Mouse (Mus musculus) midbrain, embryonic 16.5 days (tissue): ENCODE results near the gene Tpcn1. TPM values are rescaled to one million over a fixed set of nuclear protein-coding genes. Genes with fewer than 3 reads are reported as not detected.

Experiments used
- ATAC-seq: fragments of 200-750 bp; cut with Nextera tagmentation; 2 replicates; pipeline ENCODE4 v1.8.0; 2017; ENCODE audit warnings: moderate TSS enrichment
- H3K27ac ChIP-seq: fragments of 300-500 bp; sonication (generic); 2 replicates; pipeline ENCODE4 v1.5.1; 2014; ENCODE audit warnings: mild to moderate bottlenecking, low read length, mixed read lengths
- H3K27me3 ChIP-seq: fragments of 300-500 bp; sonication (generic); 2 replicates; pipeline ENCODE4 v1.6.1; 2014; ENCODE audit warnings: low read depth, low read length, mixed read lengths; ENCODE audit not compliant: control insufficient read depth, insufficient read depth
- H3K36me3 ChIP-seq: fragments of 300-500 bp; sonication (generic); 2 replicates; pipeline ENCODE4 v1.6.1; 2014; ENCODE audit warnings: mild to moderate bottlenecking, low read length, moderate library complexity, mixed read lengths; ENCODE audit not compliant: control insufficient read depth, insufficient read depth
- H3K4me1 ChIP-seq: fragments of 300-500 bp; sonication (generic); 2 replicates; pipeline ENCODE4 v1.6.1; 2014; ENCODE audit warnings: mild to moderate bottlenecking, low read length, mixed read lengths; ENCODE audit not compliant: control insufficient read depth, insufficient read depth
- H3K4me2 ChIP-seq: fragments of 300-500 bp; sonication (generic); 2 replicates; pipeline ENCODE4 v1.6.1; 2014; ENCODE audit warnings: mild to moderate bottlenecking, low read length, mixed read lengths
- H3K4me3 ChIP-seq: fragments of 300-500 bp; sonication (generic); 2 replicates; pipeline ENCODE4 v1.5.1; 2014; ENCODE audit warnings: low read depth, mild to moderate bottlenecking, low read length, moderate library complexity, mixed read lengths
- H3K9ac ChIP-seq: fragments of 300-500 bp; sonication (generic); 2 replicates; pipeline ENCODE4 v1.6.1; 2014; ENCODE audit warnings: low read depth, low read length, mixed read lengths
- H3K9me3 ChIP-seq: fragments of 300-500 bp; sonication (generic); replicated peaks from 2 replicates; pipeline ENCODE4 v1.6.1; 2014; ENCODE audit warnings: mild to moderate bottlenecking, low read length, mixed read lengths; ENCODE audit not compliant: control insufficient read depth, poor library complexity, severe bottlenecking
- WGBS: fragments of 180-500 bp; shearing (Covaris S2); extraction: QIAGEN DNeasy Blood & Tissue Kit; methylation state at CpG from one replicate; pipeline ENCODE4 v1.1.7; 2014; 5-methylcytosine and 5-hydroxymethylcytosine counted together
- polyA plus RNA-seq: library from polyadenylated mRNA; unstranded; fragments of >200 nt; fragmentation: Nextera tagmentation; extraction: Ambion mirVana; gene quantifications from 2 replicates; pipeline ENCODE4 v1.2.1, GENCODE M21; 2015

The Tpcn1 gene
- polyA plus RNA-seq, 1 experiment from 2014 or later = 13.1 TPM

DNA sequence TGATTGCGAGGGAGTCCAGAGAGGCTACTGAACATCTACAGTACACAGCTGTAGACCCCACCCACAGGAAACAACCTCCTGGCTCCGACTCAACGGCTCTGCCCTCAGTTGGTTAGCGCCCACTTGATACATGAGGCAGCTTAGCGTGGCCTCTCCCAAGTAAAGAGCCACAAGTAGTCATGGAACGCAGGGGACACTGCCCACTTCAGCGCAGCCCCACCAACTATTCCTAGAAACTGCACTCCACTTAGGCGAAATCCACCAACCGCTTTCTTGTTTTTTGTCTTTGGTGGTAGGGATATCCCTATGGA lies 902 bp downstream of the Tpcn1 start:
- Histone ChIP-seq H3K36me3 (peaks cover 3% of the 10 kb centered on the region; the same call in 1 of the 2 replicates), H3K9me3 (no peaks in the 10 kb centered on the region), H3K27me3 (no peaks in the 10 kb centered on the region), H3K9ac (peak overlapping the region; percentile 92), H3K4me1 (peaks cover 12% of the 10 kb centered on the region), H3K4me3 (peak overlapping the region; percentile 79), H3K27ac (no peak overlapping the region), H3K4me2 (peak overlapping the region; percentile 99)
- 34% methylated on average over 9 of the region's 9 CpGs for WGBS
- ATAC-seq = no peak

DNA sequence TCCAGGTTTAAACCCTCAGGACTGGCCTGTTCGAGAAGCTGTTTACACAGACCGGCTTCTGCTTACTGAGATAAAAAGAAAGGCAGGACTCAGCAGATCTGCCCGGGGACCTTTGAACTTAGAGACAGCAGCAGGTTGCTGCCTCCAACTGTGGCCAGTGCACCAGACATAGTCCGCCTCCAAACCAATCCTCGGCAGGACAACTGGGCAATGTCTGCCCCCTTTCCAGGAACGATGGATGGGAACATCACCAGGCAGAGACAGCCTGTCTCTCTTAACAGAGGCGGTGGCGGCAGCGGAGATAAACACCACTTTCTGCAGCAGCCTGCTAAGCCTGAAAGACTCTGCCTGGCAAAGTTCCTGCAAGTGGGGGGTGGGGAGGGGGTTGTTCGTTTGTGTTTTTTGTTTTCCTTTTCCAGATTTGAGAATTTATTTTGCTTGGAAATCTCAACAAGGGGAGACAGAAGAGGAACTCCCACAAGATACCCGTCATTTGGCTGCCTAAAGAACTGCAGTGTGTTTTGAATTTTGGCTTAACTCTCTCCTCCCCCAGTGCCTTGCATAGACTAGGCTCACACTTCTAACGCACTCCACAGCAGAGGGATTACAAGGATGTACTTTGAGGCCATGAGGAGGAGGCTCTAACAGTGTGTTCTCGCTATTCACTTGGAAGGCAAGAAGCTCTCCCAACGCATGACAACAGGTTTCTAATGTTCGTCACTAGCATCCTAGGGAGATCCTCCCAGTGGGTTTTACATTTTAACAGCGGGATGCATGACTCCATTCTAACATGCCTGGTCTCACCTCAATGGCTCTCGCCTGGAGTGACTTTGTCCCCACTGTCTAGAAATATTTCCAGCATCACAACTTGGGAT lies 1.5 kb downstream of the Tpcn1 start:
- 8% methylated on average over 17 of the region's 17 CpGs for whole genome bisulfite sequencing
- Histone ChIP-seq H3K4me3 (peak overlapping the region; percentile 79; the same call in 1 of the 2 replicates), H3K9ac (no peak overlapping the region), H3K4me2 (peak overlapping the region; percentile 99), H3K27me3 (no peaks in the 10 kb centered on the region), H3K4me1 (peaks cover 12% of the 10 kb centered on the region), H3K9me3 (no peaks in the 10 kb centered on the region), H3K36me3 (peaks cover 3% of the 10 kb centered on the region; the same call in 1 of the 2 replicates), H3K27ac (no peak overlapping the region)
- no peak for ATAC-seq

DNA sequence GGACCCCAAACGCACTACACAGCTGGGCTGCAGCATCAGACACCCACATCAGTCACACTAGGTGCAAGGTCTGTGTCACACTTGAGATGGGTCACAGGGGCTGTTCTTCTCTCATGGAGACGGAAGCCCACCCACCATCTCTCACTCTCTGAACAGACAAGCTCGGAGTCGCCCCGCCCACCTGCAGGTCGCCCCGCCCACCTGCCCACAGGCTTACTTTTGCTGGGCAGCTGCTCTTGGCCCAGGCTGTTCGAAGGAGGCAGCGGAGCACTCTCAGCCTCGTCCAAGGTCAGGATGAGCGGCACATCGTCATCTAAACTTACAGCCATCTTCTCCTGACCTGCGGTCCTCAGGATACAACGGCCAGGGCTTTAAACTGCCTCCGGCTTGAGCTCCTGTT lies 3.5 kb downstream of the Tpcn1 start:
- Histone ChIP-seq H3K9me3 (no peaks in the 10 kb centered on the region), H3K27me3 (no peaks in the 10 kb centered on the region), H3K27ac (no peak overlapping the region), H3K4me3 (no peak overlapping the region), H3K4me1 (peaks cover 12% of the 10 kb centered on the region), H3K4me2 (no peak overlapping the region), H3K36me3 (peaks cover 3% of the 10 kb centered on the region; the same call in 1 of the 2 replicates), H3K9ac (no peak overlapping the region)
- 37% methylated on average over 15 of the region's 15 CpGs for WGBS
- no peak for ATAC-seq

DNA sequence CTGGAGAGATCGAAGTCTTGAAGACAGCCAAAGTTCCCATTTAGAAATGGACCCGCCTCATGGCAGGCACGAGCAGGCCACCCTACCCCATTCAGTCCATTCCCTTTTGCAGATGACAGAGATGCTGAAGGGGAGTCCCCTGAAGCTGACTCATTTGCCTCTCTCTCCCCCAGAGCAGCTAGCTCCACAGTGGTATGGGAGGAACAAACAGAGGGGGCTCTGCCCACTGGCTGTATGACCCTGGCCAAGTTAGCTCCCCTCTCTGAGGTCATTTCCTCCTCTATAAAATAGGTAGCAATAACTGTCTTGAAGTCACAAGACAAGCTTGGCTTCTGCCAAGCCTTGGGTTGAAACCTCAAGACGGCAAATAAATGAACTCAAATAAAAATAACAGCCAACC lies 5.0 kb downstream of the Tpcn1 start:
- no peak overlapping the region for H3K4me2 ChIP-seq
- no peak overlapping the region for H3K9ac ChIP-seq
- H3K36me3 ChIP-seq = peaks cover 3% of the 10 kb centered on the region; the same call in 1 of the 2 replicates
- H3K4me1 ChIP-seq = peaks cover 9% of the 10 kb centered on the region
- 95% methylated on average over 4 of the region's 4 CpGs for WGBS
- no peaks in the 10 kb centered on the region for H3K27me3 ChIP-seq
- H3K27ac ChIP-seq = no peak overlapping the region
- no peaks in the 10 kb centered on the region for H3K9me3 ChIP-seq
- H3K4me3 ChIP-seq = no peak overlapping the region
- no peak for ATAC-seq

DNA sequence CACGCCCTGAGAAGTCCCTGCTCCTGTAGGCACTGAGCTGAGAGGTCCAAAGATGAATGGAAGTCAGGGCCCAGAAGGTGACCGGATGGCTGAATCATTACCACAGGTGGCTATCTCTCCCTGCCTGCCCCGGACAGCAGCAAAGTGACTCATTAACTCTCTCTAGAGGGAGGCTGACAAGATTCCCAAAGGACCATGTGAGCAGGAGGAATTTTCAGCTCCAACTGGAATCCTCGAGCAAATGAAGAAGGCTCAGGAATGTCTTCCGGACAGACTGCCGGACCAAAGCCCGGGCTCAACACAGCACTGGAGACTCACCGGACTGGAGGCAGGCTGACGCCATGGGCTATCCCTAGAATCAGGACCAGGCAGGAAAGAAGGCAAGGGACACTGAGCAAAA lies 6.5 kb downstream of the Tpcn1 start:
- no peaks in the 10 kb centered on the region for H3K27me3 ChIP-seq
- no peak overlapping the region for H3K4me3 ChIP-seq
- WGBS = 86% methylated on average over 9 of the region's 9 CpGs
- H3K27ac ChIP-seq = no peak overlapping the region
- peaks cover 3% of the 10 kb centered on the region; the same call in 1 of the 2 replicates for H3K36me3 ChIP-seq
- H3K4me1 ChIP-seq = peaks cover 2% of the 10 kb centered on the region; the same call in 1 of the 2 replicates
- no peaks in the 10 kb centered on the region for H3K9me3 ChIP-seq
- no peak overlapping the region for H3K9ac ChIP-seq
- no peak for ATAC-seq
- no peak overlapping the region for H3K4me2 ChIP-seq

DNA sequence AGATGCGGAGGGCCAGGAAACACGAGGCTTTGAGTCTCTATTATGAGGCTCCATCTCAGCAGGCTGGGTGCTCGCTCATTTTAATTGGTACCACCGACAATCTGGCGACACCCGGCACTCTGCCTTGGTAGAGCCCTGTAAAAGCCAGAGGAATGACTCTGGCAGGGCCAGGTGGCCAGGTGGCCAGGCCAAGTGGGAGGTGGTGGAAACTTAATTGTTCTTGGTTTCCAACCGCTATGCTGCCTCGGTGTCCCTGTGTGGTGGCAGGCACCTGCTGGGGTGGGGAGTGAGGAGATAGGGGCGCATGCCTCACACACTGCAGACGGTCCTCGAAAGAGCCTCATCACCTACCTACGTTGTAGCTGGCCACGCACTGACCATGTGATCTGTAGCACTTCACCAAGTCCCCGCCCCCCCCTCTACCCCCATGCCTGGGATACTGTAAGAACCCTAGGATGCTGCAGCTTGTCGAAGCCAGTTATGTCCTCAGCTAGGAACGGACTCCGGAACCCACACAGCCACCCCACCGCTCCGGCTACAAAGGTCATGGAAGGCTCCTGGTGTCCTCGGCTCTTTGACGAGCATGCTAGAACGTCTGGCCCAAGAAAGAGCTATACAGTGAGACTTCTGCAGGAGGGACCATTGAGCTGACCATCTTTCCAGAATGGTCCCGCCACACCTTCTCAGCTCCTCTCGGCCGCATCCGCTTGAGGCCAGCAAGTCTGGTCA lies 8.4 kb downstream of the Tpcn1 start:
- peaks cover 3% of the 10 kb centered on the region; the same call in 1 of the 2 replicates for H3K36me3 ChIP-seq
- no peaks in the 10 kb centered on the region for H3K27me3 ChIP-seq
- 79% methylated on average over 26 of the region's 26 CpGs for WGBS
- no peak overlapping the region for H3K4me3 ChIP-seq
- peak overlapping the region; percentile 3; the same call in 1 of the 2 replicates for H3K9ac ChIP-seq
- H3K9me3 ChIP-seq = no peaks in the 10 kb centered on the region
- ATAC-seq = no peak
- H3K4me2 ChIP-seq = no peak overlapping the region
- no peaks in the 10 kb centered on the region; the same call in 1 of the 2 replicates for H3K4me1 ChIP-seq
- H3K27ac ChIP-seq = no peak overlapping the region

DNA sequence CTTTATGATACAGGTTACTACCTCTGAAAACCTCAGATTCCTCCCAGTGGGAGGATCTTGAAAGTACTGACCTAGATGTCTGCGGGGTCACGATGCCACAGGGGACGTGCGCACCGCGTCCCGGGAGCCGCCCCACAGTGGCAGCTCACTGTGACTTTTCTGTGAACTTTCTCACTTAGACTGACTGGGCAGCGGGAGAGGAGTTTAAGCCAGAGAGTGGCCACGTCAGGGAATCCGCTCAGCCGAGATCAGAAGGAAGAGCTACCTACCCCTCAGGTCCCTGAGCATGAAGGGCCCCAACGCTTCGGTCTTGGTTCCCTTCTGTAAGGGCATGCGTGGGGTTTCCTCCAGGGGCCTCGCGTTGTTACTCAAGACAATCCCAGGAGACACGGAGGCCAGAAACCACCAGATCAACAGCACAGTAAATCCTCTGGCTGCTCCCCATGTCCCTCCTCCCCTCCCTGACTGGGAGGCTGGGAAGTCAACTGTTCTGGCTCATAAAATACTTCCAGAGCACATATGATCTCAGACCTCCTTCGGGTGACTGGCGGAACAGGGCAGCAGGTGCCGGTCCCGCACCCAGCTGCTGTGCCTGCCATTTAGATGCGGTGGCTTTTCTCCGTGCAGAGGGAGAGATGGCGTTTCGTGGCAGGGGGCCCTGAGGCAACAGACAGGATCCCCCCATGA lies 9.1 kb downstream of the Tpcn1 start:
- no peak for ATAC-seq
- no peaks in the 10 kb centered on the region; the same call in 1 of the 2 replicates for H3K4me1 ChIP-seq
- no peak overlapping the region for H3K27ac ChIP-seq
- WGBS = 56% methylated on average over 26 of the region's 26 CpGs
- H3K4me3 ChIP-seq = no peak overlapping the region
- H3K9ac ChIP-seq = peak overlapping the region; percentile 3; the same call in 1 of the 2 replicates
- H3K9me3 ChIP-seq = no peaks in the 10 kb centered on the region
- H3K4me2 ChIP-seq = no peak overlapping the region
- peaks cover 3% of the 10 kb centered on the region; the same call in 1 of the 2 replicates for H3K36me3 ChIP-seq
- no peaks in the 10 kb centered on the region for H3K27me3 ChIP-seq

DNA sequence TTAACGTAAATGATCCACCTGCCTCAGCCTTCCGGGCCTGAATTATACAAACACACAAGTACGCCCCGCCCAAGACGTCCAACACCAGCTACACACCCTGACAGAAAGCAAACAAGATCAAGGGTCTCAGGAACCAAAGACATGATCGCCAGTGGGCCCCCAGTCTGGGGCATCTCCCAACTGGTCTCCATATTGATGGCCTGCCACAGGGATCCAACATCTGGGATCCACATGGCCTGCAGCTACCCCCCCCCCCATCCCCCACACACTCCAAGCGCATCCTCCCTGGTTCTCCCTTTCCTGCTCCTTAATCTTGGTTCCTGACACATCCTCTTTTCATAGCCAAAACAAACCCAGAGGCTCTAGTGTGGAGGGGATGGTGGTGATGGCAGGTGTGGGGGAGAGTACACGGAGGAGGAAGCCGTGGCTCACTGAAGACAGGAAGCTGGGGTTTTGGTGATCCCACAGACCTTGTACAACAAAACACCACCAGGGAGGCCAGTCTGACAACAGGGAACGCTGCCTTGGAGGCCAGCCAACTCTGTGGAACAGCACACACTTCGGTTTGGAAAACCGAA lies 9.9 kb downstream of the Tpcn1 start:
- no peaks in the 10 kb centered on the region for H3K27me3 ChIP-seq
- WGBS = 69% methylated on average over 12 of the region's 12 CpGs
- no peak overlapping the region for H3K4me3 ChIP-seq
- no peak overlapping the region for H3K9ac ChIP-seq
- H3K9me3 ChIP-seq = no peaks in the 10 kb centered on the region
- H3K4me1 ChIP-seq = no peaks in the 10 kb centered on the region; the same call in 1 of the 2 replicates
- ATAC-seq = no peak
- H3K36me3 ChIP-seq = 0 out of 2 replicates have a peak, but pooled peaks cover 3% of the 10 kb centered on the region
- no peak overlapping the region for H3K27ac ChIP-seq
- H3K4me2 ChIP-seq = no peak overlapping the region
